Mouse (Mus musculus): ENCODE measurements around the gene Gm9195. TPM values are rescaled to one million over a fixed set of nuclear protein-coding genes. Genes with fewer than 3 reads are reported as not detected.

Gm9195 gene
- polyA plus RNA-seq, 1 experiment from 2014 or later = not detected

DNA sequence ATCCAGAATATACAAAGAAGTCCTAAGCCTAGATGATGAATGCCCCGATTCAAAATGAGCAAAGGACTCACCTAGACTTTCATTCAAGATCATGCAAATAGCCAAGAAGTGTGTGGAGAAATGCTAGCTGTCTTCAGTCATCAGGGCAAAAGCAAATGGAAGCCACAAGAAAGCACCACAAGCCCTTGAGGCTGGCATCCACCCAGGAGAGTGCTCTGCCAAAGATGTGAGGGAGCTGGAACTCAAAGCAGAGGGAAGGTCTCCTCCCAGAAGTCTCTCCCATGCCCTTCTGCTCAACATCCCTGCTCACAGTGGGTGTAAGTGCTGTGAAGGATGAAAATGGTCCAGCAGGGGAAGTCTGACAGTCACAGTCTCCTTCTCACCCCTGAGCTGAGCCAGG, 52.7 kb downstream of the Gm9195 start:
- H3K4me1 ChIP-seq = no peaks in the 10 kb centered on the region
- H3K27ac ChIP-seq = no peak overlapping the region
- no peak overlapping the region for H3K4me3 ChIP-seq
- no peak for ATAC-seq
- H3K4me2 ChIP-seq = no peak overlapping the region
- H3K9ac ChIP-seq = no peak overlapping the region
- no peaks in the 10 kb centered on the region; the same call in 1 of the 2 replicates for H3K9me3 ChIP-seq (replicated peaks)
- no peaks in the 10 kb centered on the region for H3K27me3 ChIP-seq
- 90% methylated on average over 1 of the region's 1 CpGs for WGBS
- H3K36me3 ChIP-seq (ENCODE audit: poor library complexity, severe bottlenecking) = no peaks in the 10 kb centered on the region

DNA sequence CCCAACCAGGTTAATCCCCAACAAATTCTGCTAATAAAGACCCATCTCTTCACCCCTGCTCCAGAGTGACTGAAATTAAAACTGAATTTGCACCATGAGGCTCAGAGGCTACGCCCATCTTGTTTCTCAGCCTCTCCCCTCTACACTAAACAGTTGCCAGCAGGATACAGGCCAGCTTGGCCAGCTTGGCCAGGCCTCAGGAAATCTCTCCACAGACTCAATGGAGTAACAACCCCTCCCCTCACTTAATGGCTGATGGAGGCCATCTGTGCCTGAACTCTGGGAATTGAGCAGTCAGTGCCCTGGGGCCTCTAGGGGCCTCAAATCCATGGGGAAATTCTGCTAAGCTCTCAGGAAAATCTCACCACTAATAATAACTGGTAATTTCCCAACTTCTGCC, 101.9 kb downstream of the Gm9195 start:
- Histone ChIP-seq H3K4me3 (no peak overlapping the region), H3K9ac (no peak overlapping the region), H3K36me3 (ENCODE audit: poor library complexity, severe bottlenecking) (no peaks in the 10 kb centered on the region), H3K9me3 (replicated peaks) (no peaks in the 10 kb centered on the region), H3K27ac (no peak overlapping the region), H3K4me2 (no peak overlapping the region), H3K27me3 (no peaks in the 10 kb centered on the region), H3K4me1 (peaks cover 5% of the 10 kb centered on the region; the same call in 1 of the 2 replicates)
- ATAC-seq = peak; percentile 80
- WGBS = 52% methylated on average over 1 of the region's 1 CpGs

DNA sequence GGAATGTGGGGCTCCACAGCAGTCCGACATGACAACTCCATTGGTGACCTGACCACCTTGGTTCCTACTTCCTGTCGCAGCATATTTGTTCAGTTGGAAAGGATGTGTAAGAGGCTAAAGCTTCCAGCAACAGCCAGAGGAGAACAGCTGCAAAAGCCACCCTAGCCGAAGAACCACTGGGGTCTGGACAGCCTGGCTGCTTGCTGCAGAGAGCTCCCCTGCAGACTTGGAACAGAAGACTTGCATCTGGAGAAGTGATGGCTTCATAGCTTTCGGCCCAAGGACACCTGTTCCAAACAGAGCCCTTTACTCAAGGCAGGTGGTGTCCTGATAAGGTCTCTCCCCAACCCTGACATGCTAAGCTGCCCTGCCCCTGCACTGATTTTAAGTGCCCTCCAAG, 102.3 kb downstream of the Gm9195 start:
- H3K36me3 ChIP-seq (ENCODE audit: poor library complexity, severe bottlenecking) = no peaks in the 10 kb centered on the region
- H3K27ac ChIP-seq = no peak overlapping the region
- ATAC-seq = no peak; the same call in 1 of the 2 replicates
- no peak overlapping the region for H3K4me2 ChIP-seq
- peaks cover 5% of the 10 kb centered on the region; the same call in 1 of the 2 replicates for H3K4me1 ChIP-seq
- no peak overlapping the region for H3K4me3 ChIP-seq
- H3K9ac ChIP-seq = no peak overlapping the region
- H3K27me3 ChIP-seq = no peaks in the 10 kb centered on the region
- 93% methylated on average over 4 of the region's 4 CpGs for WGBS
- H3K9me3 ChIP-seq (replicated peaks) = no peaks in the 10 kb centered on the region

DNA sequence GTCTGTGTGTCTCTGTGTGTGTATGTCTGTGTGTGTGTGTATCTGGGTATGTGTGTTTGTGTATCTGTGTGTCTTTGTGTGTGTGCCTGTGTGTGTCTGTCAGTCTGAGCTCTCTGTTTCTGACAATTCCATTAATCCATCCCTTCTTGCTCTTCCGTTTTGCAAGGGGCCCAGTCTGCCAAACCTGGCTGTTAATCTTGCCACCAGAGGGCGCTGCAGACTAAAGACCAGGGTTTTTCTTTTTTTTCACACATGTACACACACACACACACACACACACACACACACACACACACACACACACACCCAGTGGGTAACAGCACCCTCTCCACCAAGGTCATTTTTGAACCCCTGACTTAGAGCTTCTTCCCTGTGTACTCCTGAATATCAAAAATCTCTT, 114.4 kb downstream of the Gm9195 start:
- no peaks in the 10 kb centered on the region for H3K4me1 ChIP-seq
- H3K36me3 ChIP-seq (ENCODE audit: poor library complexity, severe bottlenecking) = no peaks in the 10 kb centered on the region
- no peaks in the 10 kb centered on the region for H3K9me3 ChIP-seq (replicated peaks)
- H3K27ac ChIP-seq = no peak overlapping the region
- 4% methylated on average over 2 of the region's 2 CpGs for WGBS
- ATAC-seq = no peak
- H3K9ac ChIP-seq = no peak overlapping the region
- H3K4me2 ChIP-seq = no peak overlapping the region
- H3K27me3 ChIP-seq = 0 out of 2 replicates have a peak, but pooled peaks cover 4% of the 10 kb centered on the region
- H3K4me3 ChIP-seq = no peak overlapping the region

Other genes with a start within 250 kb of the Gm9195 start
- 48.1 and 55.5 TPM in 2 replicates for gene Fndc3a, start 218.2 kb upstream of the Gm9195 start, polyA plus RNA-seq (2015; fragmentation: Nextera tagmentation; extraction: Ambion mirVana)

All from forebrain, embryonic 13.5 days (tissue).